Mouse (Mus musculus) forebrain, embryonic 13.5 days (tissue): ENCODE data around the gene Ube2m. TPM values are rescaled to one million over a fixed set of nuclear protein-coding genes. Genes with fewer than 3 reads are reported as not detected.
"Not testable (repeated sequence)": the region's sequence is repeated elsewhere in the genome, so short reads cannot be mapped to it uniquely, and the experiment has no call there.

Experiments
- ATAC-seq: fragments of 200-750 bp; cut with Nextera tagmentation; 2 replicates; pipeline ENCODE4 v1.8.0; 2017
- H3K27ac ChIP-seq: fragments of 300-500 bp; sonication (generic); 2 replicates; pipeline ENCODE4 v1.5.1; 2015; ENCODE audit warnings: inconsistent platforms, mild to moderate bottlenecking, moderate library complexity
- H3K27me3 ChIP-seq: fragments of 300-500 bp; sonication (generic); 2 replicates; pipeline ENCODE4 v1.6.1; 2015; ENCODE audit warnings: mild to moderate bottlenecking, inconsistent platforms
- H3K36me3 ChIP-seq: fragments of 300-500 bp; sonication (generic); 2 replicates; pipeline ENCODE4 v1.6.1; 2015; ENCODE audit warnings: mild to moderate bottlenecking, inconsistent platforms; ENCODE audit not compliant: poor library complexity, severe bottlenecking
- H3K4me1 ChIP-seq: fragments of 300-500 bp; sonication (generic); 2 replicates; pipeline ENCODE4 v1.6.1; 2015; ENCODE audit warnings: inconsistent platforms
- H3K4me2 ChIP-seq: fragments of 300-500 bp; sonication (generic); 2 replicates; pipeline ENCODE4 v1.6.1; 2015; ENCODE audit warnings: inconsistent platforms, mild to moderate bottlenecking, moderate library complexity
- H3K4me3 ChIP-seq: fragments of 300-500 bp; sonication (generic); 2 replicates; pipeline ENCODE4 v1.5.1; 2015; ENCODE audit warnings: mild to moderate bottlenecking, inconsistent platforms
- H3K9ac ChIP-seq: fragments of 300-500 bp; sonication (generic); 2 replicates; pipeline ENCODE4 v1.6.1; 2015; ENCODE audit warnings: mild to moderate bottlenecking, inconsistent platforms
- H3K9me3 ChIP-seq: fragments of 300-500 bp; sonication (generic); replicated peaks from 2 replicates; pipeline ENCODE4 v1.6.1; 2016; ENCODE audit warnings: inconsistent platforms
- WGBS: fragments of 180-500 bp; shearing (Covaris S2); methylation state at CpG from one replicate; pipeline ENCODE4 v1.1.7; 2015; 5-methylcytosine and 5-hydroxymethylcytosine counted together
- polyA plus RNA-seq: library from polyadenylated mRNA; unstranded; fragments of >200 nt; fragmentation: Nextera tagmentation; extraction: Ambion mirVana; gene quantifications from 2 replicates; pipeline ENCODE4 v1.2.1, GENCODE M21; 2015

The Ube2m gene
- 44.0 and 53.7 TPM in 2 replicates for polyA plus RNA-seq

GRCm38 (mm10) chr7:13037901-13038555, at the start of gene Ube2m:
TSS of gene Ube2m (minus strand) at chr7:13038275.
- H3K27me3 ChIP-seq: peaks cover 21% of the 10 kb centered on the region
- H3K9me3 ChIP-seq: no peaks in the 10 kb centered on the region
- peaks cover 24% of the 10 kb centered on the region for H3K36me3 ChIP-seq
- H3K4me1 ChIP-seq: peaks cover 45% of the 10 kb centered on the region
- peak within 1 kb of the TSS; percentile 93 for H3K9ac ChIP-seq
- peak within 1 kb of the TSS; percentile 100 for H3K27ac ChIP-seq
- peak; percentile 91 for ATAC-seq
- H3K4me2 ChIP-seq: peak within 1 kb of the TSS; percentile 91
- H3K4me3 ChIP-seq: peak within 1 kb of the TSS; percentile 72
- under 1% methylated on average over 52 of the region's 65 CpGs for WGBS

- H3K36me3 ChIP-seq: no peaks in the 10 kb centered on the region
- H3K4me2 ChIP-seq: no peak overlapping the region
- H3K9me3 ChIP-seq: no peaks in the 10 kb centered on the region
- H3K9ac ChIP-seq: no peak overlapping the region
- no peak overlapping the region for H3K4me3 ChIP-seq
- 52% methylated on average over 5 of the region's 5 CpGs for WGBS
- no peaks in the 10 kb centered on the region for H3K4me1 ChIP-seq
- no peak for ATAC-seq
- no peaks in the 10 kb centered on the region for H3K27me3 ChIP-seq
- H3K27ac ChIP-seq: no peak overlapping the region
Measured at GRCm38 (mm10) chr7:13072293-13072692, 34.2 kb upstream of the Ube2m start.

GRCm38 (mm10) chr7:13063399-13063798, 25.3 kb upstream of the Ube2m start:
- not testable (repeated sequence) for H3K4me3 ChIP-seq, H3K27me3 ChIP-seq, H3K9ac ChIP-seq, ATAC-seq, H3K9me3 ChIP-seq, H3K4me2 ChIP-seq, H3K4me1 ChIP-seq, H3K36me3 ChIP-seq, H3K27ac ChIP-seq
- 51% methylated on average over 2 of the region's 2 CpGs for WGBS

- WGBS: 83% methylated on average over 9 of the region's 9 CpGs
- no peak for ATAC-seq
Measured at GRCm38 (mm10) chr7:13059536-13059935, 21.5 kb upstream of the Ube2m start.

GRCm38 (mm10) chr7:13056913-13057700, 19.0 kb upstream of the Ube2m start:
- Histone ChIP-seq H3K4me2 (no peak overlapping the region), H3K4me3 (no peak overlapping the region), H3K27me3 (no peaks in the 10 kb centered on the region), H3K4me1 (peaks cover 6% of the 10 kb centered on the region), H3K27ac (no peak overlapping the region), H3K36me3 (no peaks in the 10 kb centered on the region), H3K9ac (no peak overlapping the region), H3K9me3 (no peaks in the 10 kb centered on the region)
- WGBS: 53% methylated on average over 8 of the region's 8 CpGs
- no peak for ATAC-seq

More at GRCm38 (mm10) chr7:13059536-13059935, 21.5 kb upstream of the Ube2m start:
- Histone ChIP-seq H3K9ac (no peak overlapping the region), H3K4me2 (no peak overlapping the region), H3K27me3 (no peaks in the 10 kb centered on the region), H3K4me1 (no peaks in the 10 kb centered on the region; the same call in 1 of the 2 replicates), H3K9me3 (no peaks in the 10 kb centered on the region), H3K4me3 (no peak overlapping the region), H3K36me3 (no peaks in the 10 kb centered on the region), H3K27ac (no peak overlapping the region)

GRCm38 (mm10) chr7:13054287-13055010, 16.4 kb upstream of the Ube2m start, which contains the start of gene Mzf1:
TSS of gene Mzf1 (minus strand) at chr7:13054764.
- Histone ChIP-seq H3K9ac (peak within 1 kb of the TSS; percentile 65), H3K27ac (peak within 1 kb of the TSS; percentile 93), H3K4me3 (peak within 1 kb of the TSS; percentile 56), H3K27me3 (no peaks in the 10 kb centered on the region), H3K4me1 (peaks cover 6% of the 10 kb centered on the region), H3K36me3 (no peaks in the 10 kb centered on the region), H3K4me2 (peak within 1 kb of the TSS; percentile 58), H3K9me3 (no peaks in the 10 kb centered on the region)
- under 1% methylated on average over 41 of the region's 41 CpGs for WGBS
- ATAC-seq: peak; percentile 97

GRCm38 (mm10) chr7:13053961-13054286, 15.8 kb upstream of the Ube2m start:
- no peaks in the 10 kb centered on the region for H3K27me3 ChIP-seq
- H3K4me1 ChIP-seq: peaks cover 6% of the 10 kb centered on the region
- ATAC-seq: no peak
- H3K9me3 ChIP-seq: no peaks in the 10 kb centered on the region
- peak overlapping the region; percentile 65 for H3K9ac ChIP-seq
- no peaks in the 10 kb centered on the region for H3K36me3 ChIP-seq
- H3K27ac ChIP-seq: peak overlapping the region; percentile 93
- peak overlapping the region; percentile 58 for H3K4me2 ChIP-seq
- WGBS: 2% methylated on average over 15 of the region's 15 CpGs
- peak overlapping the region; percentile 56 for H3K4me3 ChIP-seq

- 94% methylated on average over 2 of the region's 2 CpGs for WGBS
- no peak overlapping the region for H3K27ac ChIP-seq
- H3K9ac ChIP-seq: 0 out of 2 replicates have a peak overlapping the region, but pooled peaks have one; percentile 65
Measured at GRCm38 (mm10) chr7:13053501-13053900, 15.4 kb upstream of the Ube2m start.

GRCm38 (mm10) chr7:13053001-13053400, 14.9 kb upstream of the Ube2m start:
- peaks cover 6% of the 10 kb centered on the region for H3K4me1 ChIP-seq
- H3K9ac ChIP-seq: no peak overlapping the region
- no peaks in the 10 kb centered on the region for H3K9me3 ChIP-seq
- no peak for ATAC-seq
- 92% methylated on average over 13 of the region's 13 CpGs for WGBS
- H3K27me3 ChIP-seq: no peaks in the 10 kb centered on the region
- H3K4me2 ChIP-seq: no peak overlapping the region
- no peaks in the 10 kb centered on the region for H3K36me3 ChIP-seq
- no peak overlapping the region for H3K4me3 ChIP-seq
- no peak overlapping the region for H3K27ac ChIP-seq

More at GRCm38 (mm10) chr7:13053501-13053900, 15.4 kb upstream of the Ube2m start:
- no peak for ATAC-seq
- peak overlapping the region; percentile 56 for H3K4me3 ChIP-seq
- peaks cover 6% of the 10 kb centered on the region for H3K4me1 ChIP-seq
- H3K36me3 ChIP-seq: no peaks in the 10 kb centered on the region
- no peaks in the 10 kb centered on the region for H3K27me3 ChIP-seq
- H3K9me3 ChIP-seq: no peaks in the 10 kb centered on the region
- peak overlapping the region; percentile 58 for H3K4me2 ChIP-seq

GRCm38 (mm10) chr7:13046084-13046483, 8.0 kb upstream of the Ube2m start:
- H3K9ac ChIP-seq: no peak overlapping the region
- no peaks in the 10 kb centered on the region for H3K9me3 ChIP-seq
- H3K4me2 ChIP-seq: no peak overlapping the region
- no peaks in the 10 kb centered on the region for H3K36me3 ChIP-seq
- peaks cover 47% of the 10 kb centered on the region for H3K27me3 ChIP-seq
- no peak overlapping the region for H3K4me3 ChIP-seq
- ATAC-seq: peak; percentile 41
- H3K27ac ChIP-seq: no peak overlapping the region
- H3K4me1 ChIP-seq: peaks cover 15% of the 10 kb centered on the region
- WGBS: 5% methylated on average over 2 of the region's 2 CpGs

- H3K4me2 ChIP-seq: peak overlapping the region; percentile 92
- H3K4me1 ChIP-seq: peaks cover 17% of the 10 kb centered on the region
- peak overlapping the region; percentile 48 for H3K4me3 ChIP-seq
- 4% methylated on average over 23 of the region's 23 CpGs for WGBS
- no peak overlapping the region for H3K27ac ChIP-seq
- no peaks in the 10 kb centered on the region for H3K36me3 ChIP-seq
- peaks cover 49% of the 10 kb centered on the region for H3K27me3 ChIP-seq
- H3K9ac ChIP-seq: peak overlapping the region; percentile 78
- peak; percentile 12; the same call in 1 of the 2 replicates for ATAC-seq
- H3K9me3 ChIP-seq: no peaks in the 10 kb centered on the region
Measured at GRCm38 (mm10) chr7:13044254-13044625, 6.2 kb upstream of the Ube2m start.
